Mouse (Mus musculus): ENCODE measurements around the gene Fbrs. TPM values are rescaled to one million over a fixed set of nuclear protein-coding genes. Genes with fewer than 3 reads are reported as not detected.
"Not testable (repeated sequence)": the region's sequence is repeated elsewhere in the genome, so short reads cannot be mapped to it uniquely, and the experiment has no call there.

The Fbrs gene
- total RNA-seq, 1 experiment: 11.1 TPM

DNA sequence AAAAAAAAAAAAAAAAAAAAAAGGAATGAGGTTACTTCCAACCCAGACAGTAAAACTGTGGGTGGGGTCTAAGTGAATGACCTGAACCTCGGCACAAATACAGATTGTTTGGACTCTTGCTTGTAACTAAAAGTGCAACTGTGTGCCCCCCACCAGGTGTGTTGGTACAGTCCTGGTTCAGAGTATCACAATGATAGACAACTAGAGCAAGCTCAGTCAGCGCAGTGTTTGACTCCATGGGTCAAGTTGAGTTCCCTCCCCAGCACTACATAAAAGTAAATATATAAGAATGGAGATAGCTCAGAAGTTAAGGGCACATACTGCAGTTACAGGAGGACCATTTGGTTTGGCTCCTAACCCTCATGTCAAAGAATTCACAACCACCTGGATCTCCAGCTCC lies 18.4 kb downstream of the Fbrs start:
- in situ Hi-C loops (cut with MboI; ENCODE audit: low sequenced_read_pairs in 2 of 2, unreplicated experiment in 2 of 2): no loop called here
- Histone ChIP-seq H3K9me3 (ENCODE audit: control insufficient read depth, insufficient read depth, low read depth, low read length) (no peaks in the 10 kb centered on the region), H3K9ac (ENCODE audit: insufficient read depth, low read depth, low read length, poor library complexity, severe bottlenecking) (no peak overlapping the region), H3K4me1 (ENCODE audit: control insufficient read depth in 2 of 2, insufficient read depth in 2 of 2, low read length in 2 of 2, poor library complexity in 1 of 2) (no peaks in the 10 kb centered on the region), H3K4me3 (ENCODE audit: insufficient read depth in 1 of 2, low read depth in 1 of 2, low read length in 2 of 2, poor library complexity in 1 of 2, severe bottlenecking in 1 of 2) (no peak overlapping the region), H3K27ac (ENCODE audit: insufficient read depth, low read depth, low read length, poor library complexity, severe bottlenecking) (no peak overlapping the region), H3K36me3 (ENCODE audit: control insufficient read depth, insufficient read depth, low read length, poor library complexity, severe bottlenecking) (no peaks in the 10 kb centered on the region)
- TF ChIP-seq ZNF384 (IDR thresholded peaks at IDR 0.05; ENCODE audit: low read depth, low read length) (0 out of 2 replicates have a peak, but pooled peaks have one; percentile 24), ZC3H11A (IDR thresholded peaks at IDR 0.05; ENCODE audit: borderline replicate concordance, low read depth, low read length) (no peak)
- DNase-seq (ENCODE audit: low read depth, low spot score): no peak

DNA sequence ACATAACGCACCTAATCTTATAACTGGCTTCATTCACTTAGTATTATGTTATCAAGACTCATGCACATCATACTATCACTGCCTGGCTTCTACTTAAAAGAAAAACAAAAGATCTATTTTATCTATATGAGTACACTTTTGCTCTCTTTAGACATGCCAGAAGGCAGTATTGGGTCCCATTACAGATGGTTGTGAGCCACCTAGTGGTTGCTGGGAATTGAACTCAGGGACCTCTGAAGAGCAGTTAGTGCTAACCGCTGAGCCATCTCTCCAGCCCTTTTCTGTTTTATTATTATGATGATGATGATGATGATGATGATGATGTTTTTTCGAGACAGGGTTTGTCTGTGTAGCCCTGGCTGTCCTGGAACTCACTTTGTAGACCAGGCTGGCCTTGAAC lies 19.4 kb downstream of the Fbrs start:
- Histone ChIP-seq H3K9ac (ENCODE audit: insufficient read depth, low read depth, low read length, poor library complexity, severe bottlenecking) (no peak overlapping the region), H3K36me3 (ENCODE audit: control insufficient read depth, insufficient read depth, low read length, poor library complexity, severe bottlenecking) (no peaks in the 10 kb centered on the region), H3K27ac (ENCODE audit: insufficient read depth, low read depth, low read length, poor library complexity, severe bottlenecking) (no peak overlapping the region), H3K4me3 (ENCODE audit: insufficient read depth in 1 of 2, low read depth in 1 of 2, low read length in 2 of 2, poor library complexity in 1 of 2, severe bottlenecking in 1 of 2) (no peak overlapping the region), H3K4me1 (ENCODE audit: control insufficient read depth in 2 of 2, insufficient read depth in 2 of 2, low read length in 2 of 2, poor library complexity in 1 of 2) (no peaks in the 10 kb centered on the region), H3K9me3 (ENCODE audit: control insufficient read depth, insufficient read depth, low read depth, low read length) (no peaks in the 10 kb centered on the region)
- DNase-seq (ENCODE audit: low read depth, low spot score): no peak
- TF ChIP-seq ZC3H11A (IDR thresholded peaks at IDR 0.05; ENCODE audit: borderline replicate concordance, low read depth, low read length) (no peak), HCFC1 (IDR thresholded peaks at IDR 0.05; ENCODE audit: borderline replicate concordance, insufficient read depth, low read length) (no peak), CHD2 (IDR thresholded peaks at IDR 0.05; ENCODE audit: low read depth, low read length) (no peak), MAFK (IDR thresholded peaks at IDR 0.05; ENCODE audit: insufficient read depth, low read depth, low read length) (no peak), ZNF384 (IDR thresholded peaks at IDR 0.05; ENCODE audit: low read depth, low read length) (no peak)
- in situ Hi-C loops (cut with MboI; ENCODE audit: low sequenced_read_pairs in 2 of 2, unreplicated experiment in 2 of 2): no loop called here

DNA sequence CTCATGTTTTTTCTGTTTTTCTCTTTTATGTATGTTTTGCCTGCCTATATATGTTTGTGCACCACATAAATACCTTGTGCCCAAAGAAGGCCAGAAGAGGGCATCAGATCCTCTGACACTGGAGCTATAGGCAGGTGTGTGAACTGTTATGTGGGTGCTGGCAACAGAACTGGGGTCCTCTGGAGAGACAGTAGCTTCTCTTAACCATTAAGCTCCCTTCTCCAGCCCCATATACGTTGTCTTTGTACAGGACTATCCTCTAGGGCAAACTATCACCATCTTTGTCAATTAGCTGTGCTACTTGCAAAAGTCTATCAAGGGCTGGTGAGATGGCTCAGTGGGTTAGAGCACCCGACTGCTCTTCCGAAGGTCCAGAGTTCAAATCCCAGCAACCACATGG lies 29.3 kb downstream of the Fbrs start:
- Histone ChIP-seq H3K4me1 (ENCODE audit: control insufficient read depth in 2 of 2, insufficient read depth in 2 of 2, low read length in 2 of 2, poor library complexity in 1 of 2) (no peaks in the 10 kb centered on the region; a peak in 1 of 4 replicates), H3K9ac (ENCODE audit: insufficient read depth, low read depth, low read length, poor library complexity, severe bottlenecking) (no peak overlapping the region), H3K36me3 (ENCODE audit: control insufficient read depth, insufficient read depth, low read length, poor library complexity, severe bottlenecking) (no peaks in the 10 kb centered on the region), H3K4me3 (ENCODE audit: insufficient read depth in 1 of 2, low read depth in 1 of 2, low read length in 2 of 2, poor library complexity in 1 of 2, severe bottlenecking in 1 of 2) (no peak overlapping the region), H3K27ac (ENCODE audit: insufficient read depth, low read depth, low read length, poor library complexity, severe bottlenecking) (no peak overlapping the region), H3K9me3 (ENCODE audit: control insufficient read depth, insufficient read depth, low read depth, low read length) (no peaks in the 10 kb centered on the region)
- no peak for DNase-seq (ENCODE audit: low read depth, low spot score)
- in situ Hi-C loops (cut with MboI; ENCODE audit: low sequenced_read_pairs in 2 of 2, unreplicated experiment in 2 of 2): no loop called here
- TF ChIP-seq ZC3H11A (IDR thresholded peaks at IDR 0.05; ENCODE audit: borderline replicate concordance, low read depth, low read length): no peak
- TF ChIP-seq ZNF384 (IDR thresholded peaks at IDR 0.05; ENCODE audit: low read depth, low read length): no peak
- no peak for TF ChIP-seq CHD2 (IDR thresholded peaks at IDR 0.05; ENCODE audit: low read depth, low read length)
- no peak for TF ChIP-seq HCFC1 (IDR thresholded peaks at IDR 0.05; ENCODE audit: borderline replicate concordance, insufficient read depth, low read length)
- TF ChIP-seq MAFK (IDR thresholded peaks at IDR 0.05; ENCODE audit: insufficient read depth, low read depth, low read length): no peak

DNA sequence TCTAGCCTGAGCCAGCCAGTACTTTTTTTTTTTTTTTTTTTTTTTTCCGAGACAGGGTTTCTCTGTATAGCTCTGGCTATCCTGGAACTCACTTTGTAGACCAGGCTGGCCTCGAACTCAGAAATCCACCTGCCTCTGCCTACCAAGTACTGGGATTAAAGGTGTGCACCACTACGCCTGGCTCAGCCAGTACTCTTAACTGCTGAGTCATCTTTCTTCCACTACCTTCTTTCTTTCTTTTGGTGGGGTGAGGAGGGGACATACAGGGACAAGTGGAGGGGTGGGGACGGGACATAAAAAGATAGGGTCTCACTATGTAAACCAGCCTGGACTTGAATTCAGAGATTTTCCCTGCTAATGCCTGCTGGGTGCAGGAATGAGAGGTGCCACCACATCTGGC lies 30.8 kb downstream of the Fbrs start:
- peak; percentile 66 for TF ChIP-seq MAFK (IDR thresholded peaks at IDR 0.05; ENCODE audit: insufficient read depth, low read depth, low read length)
- H3K9ac ChIP-seq (ENCODE audit: insufficient read depth, low read depth, low read length, poor library complexity, severe bottlenecking); H3K4me3 ChIP-seq (ENCODE audit: insufficient read depth in 1 of 2, low read depth in 1 of 2, low read length in 2 of 2, poor library complexity in 1 of 2, severe bottlenecking in 1 of 2); H3K9me3 ChIP-seq (ENCODE audit: control insufficient read depth, insufficient read depth, low read depth, low read length); H3K27ac ChIP-seq (ENCODE audit: insufficient read depth, low read depth, low read length, poor library complexity, severe bottlenecking); DNase-seq (ENCODE audit: low read depth, low spot score); in situ Hi-C loops (cut with MboI; ENCODE audit: low sequenced_read_pairs in 2 of 2, unreplicated experiment in 2 of 2); H3K4me1 ChIP-seq (ENCODE audit: control insufficient read depth in 2 of 2, insufficient read depth in 2 of 2, low read length in 2 of 2, poor library complexity in 1 of 2); H3K36me3 ChIP-seq (ENCODE audit: control insufficient read depth, insufficient read depth, low read length, poor library complexity, severe bottlenecking): not testable (repeated sequence)

DNA sequence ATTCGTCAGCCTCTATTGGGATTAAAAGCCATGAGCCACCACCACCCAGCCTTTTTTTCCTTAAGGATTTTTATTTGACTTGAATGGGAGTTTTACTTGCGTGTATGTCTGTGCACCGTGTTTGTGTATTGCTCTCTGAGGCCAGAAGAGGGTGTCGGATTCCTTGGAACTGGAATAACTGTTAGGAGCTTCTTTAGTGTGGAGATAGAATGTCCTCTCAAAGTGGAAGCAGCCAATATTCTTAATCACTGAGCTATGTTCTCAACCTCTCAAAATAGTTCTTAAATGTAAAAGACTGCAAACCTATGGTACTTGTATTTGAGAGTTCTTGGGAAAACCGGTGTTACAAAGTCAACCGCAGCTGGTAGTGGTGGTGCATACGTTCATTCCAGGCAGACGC lies 32.2 kb downstream of the Fbrs start:
- Histone ChIP-seq H3K4me3 (ENCODE audit: insufficient read depth in 1 of 2, low read depth in 1 of 2, low read length in 2 of 2, poor library complexity in 1 of 2, severe bottlenecking in 1 of 2) (peak overlapping the region; percentile 74 to 85), H3K36me3 (ENCODE audit: control insufficient read depth, insufficient read depth, low read length, poor library complexity, severe bottlenecking) (peaks cover 3% of the 10 kb centered on the region; the same call in 1 of the 2 replicates), H3K27ac (ENCODE audit: insufficient read depth, low read depth, low read length, poor library complexity, severe bottlenecking) (peak overlapping the region; percentile 96; the same call in 1 of the 2 replicates), H3K9me3 (ENCODE audit: control insufficient read depth, insufficient read depth, low read depth, low read length) (no peaks in the 10 kb centered on the region), H3K4me1 (ENCODE audit: control insufficient read depth in 2 of 2, insufficient read depth in 2 of 2, low read length in 2 of 2, poor library complexity in 1 of 2) (peaks cover 0 to 4% of the 10 kb centered on the region in 2 experiments; a peak in 3 of 4 replicates), H3K9ac (ENCODE audit: insufficient read depth, low read depth, low read length, poor library complexity, severe bottlenecking) (peak overlapping the region; percentile 97; the same call in 1 of the 2 replicates)
- DNase-seq (ENCODE audit: low read depth, low spot score): peak; percentile 28
- no peak for TF ChIP-seq CHD2 (IDR thresholded peaks at IDR 0.05; ENCODE audit: low read depth, low read length)
- no peak for TF ChIP-seq MAFK (IDR thresholded peaks at IDR 0.05; ENCODE audit: insufficient read depth, low read depth, low read length)
- no peak for TF ChIP-seq ZC3H11A (IDR thresholded peaks at IDR 0.05; ENCODE audit: borderline replicate concordance, low read depth, low read length)
- no peak for TF ChIP-seq HCFC1 (IDR thresholded peaks at IDR 0.05; ENCODE audit: borderline replicate concordance, insufficient read depth, low read length)
- TF ChIP-seq ZNF384 (IDR thresholded peaks at IDR 0.05; ENCODE audit: low read depth, low read length): no peak
- in situ Hi-C loops (cut with MboI; ENCODE audit: low sequenced_read_pairs in 2 of 2, unreplicated experiment in 2 of 2): no loop called here
